Mouse (Mus musculus): ENCODE measurements around the gene Fam241a. TPM values are rescaled to one million over a fixed set of nuclear protein-coding genes. Genes with fewer than 3 reads are reported as not detected.

Gene Fam241a
- polyA plus RNA-seq, 1 experiment from 2014 or later, result 27.3 TPM

- no peak for TF ChIP-seq CTCF (IDR thresholded peaks at IDR 0.05; ENCODE audit: low read depth)
- no peak for TF ChIP-seq EP300 (optimal IDR thresholded peaks at IDR 0.05)
- WGBS, result 24% methylated on average over 4 of the region's 4 CpGs
- Histone ChIP-seq H3K4me1 (replicated peaks; ENCODE audit: control insufficient read depth, insufficient read depth) (0 out of 2 replicates have a peak, but pooled peaks cover 2% of the 10 kb centered on the region), H3K4me2 (replicated peaks; ENCODE audit: low read depth) (no peak overlapping the region), H3K4me3 (ENCODE audit: low read depth, low read length) (no peak overlapping the region), H3K9me3 (ENCODE audit: control insufficient read depth, low read length) (no peaks in the 10 kb centered on the region), H3K27ac (replicated peaks) (no peak overlapping the region), H3K9ac (ENCODE audit: low read length) (no peak overlapping the region), H3K27me3 (ENCODE audit: control insufficient read depth, insufficient read depth, low read length) (no peaks in the 10 kb centered on the region), H3K36me3 (ENCODE audit: control insufficient read depth, insufficient read depth, low read length) (no peaks in the 10 kb centered on the region)
- DNase-seq (ENCODE audit: low spot score), result no peak
- ATAC-seq (ENCODE audit: low FRiP score, low TSS enrichment), result peak; percentile 35; the same call in 1 of the 2 replicates
Measured at GRCm38 (mm10) chr3:127874254-127874883, 21.8 kb downstream of the Fam241a start.

DNA sequence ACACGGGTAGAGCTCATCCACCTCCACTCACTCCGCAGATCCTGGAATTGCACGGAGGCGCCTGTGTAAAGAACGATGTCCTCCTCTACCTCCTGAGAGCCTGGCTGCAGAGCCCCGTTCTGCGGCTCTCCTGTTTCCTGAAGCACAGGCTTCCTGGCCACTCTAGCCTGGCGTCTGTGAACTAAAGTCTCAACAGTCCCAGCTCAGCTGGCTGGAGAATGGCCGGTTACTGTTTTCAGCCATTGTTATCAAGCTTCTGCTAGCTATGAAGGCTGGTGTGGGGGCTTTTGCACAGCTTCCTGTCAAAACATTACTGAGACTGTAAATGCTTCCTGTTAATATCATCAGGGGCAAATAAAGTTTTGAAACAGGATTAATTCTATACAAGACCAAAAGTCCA, 24.5 kb downstream of the Fam241a start:
- TF ChIP-seq CTCF (IDR thresholded peaks at IDR 0.05; ENCODE audit: low read depth), result no peak
- TF ChIP-seq EP300 (optimal IDR thresholded peaks at IDR 0.05), result no peak
- Histone ChIP-seq H3K4me1 (replicated peaks; ENCODE audit: control insufficient read depth, insufficient read depth) (0 out of 2 replicates have a peak, but pooled peaks cover 2% of the 10 kb centered on the region), H3K4me3 (ENCODE audit: low read depth, low read length) (no peak overlapping the region), H3K36me3 (ENCODE audit: control insufficient read depth, insufficient read depth, low read length) (no peaks in the 10 kb centered on the region), H3K9ac (ENCODE audit: low read length) (no peak overlapping the region), H3K9me3 (ENCODE audit: control insufficient read depth, low read length) (no peaks in the 10 kb centered on the region), H3K27me3 (ENCODE audit: control insufficient read depth, insufficient read depth, low read length) (no peaks in the 10 kb centered on the region), H3K4me2 (replicated peaks; ENCODE audit: low read depth) (no peak overlapping the region), H3K27ac (replicated peaks) (no peak overlapping the region)
- no peak for DNase-seq (ENCODE audit: low spot score)
- 78% methylated on average over 9 of the region's 9 CpGs for WGBS
- no peak for ATAC-seq (ENCODE audit: low FRiP score, low TSS enrichment)

DNA sequence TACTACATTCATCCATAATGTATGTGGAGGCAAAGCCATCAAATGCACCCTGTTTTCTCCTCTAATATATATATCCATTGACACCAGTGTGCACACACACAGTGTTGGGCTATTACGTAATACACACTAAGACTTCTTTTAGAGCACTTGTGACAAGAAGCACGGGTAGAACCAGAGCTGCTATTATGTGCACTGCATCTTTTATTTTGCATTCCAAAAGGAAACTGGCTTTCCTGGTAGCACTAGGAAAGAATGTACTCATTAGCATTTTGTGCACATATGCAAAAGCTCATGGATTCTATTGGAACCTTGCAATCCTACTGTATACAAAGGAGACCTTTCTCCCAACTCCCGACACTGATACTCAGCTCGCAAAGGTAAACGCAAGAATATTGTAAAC, 27.2 kb downstream of the Fam241a start:
- no peak overlapping the region for H3K27ac ChIP-seq (replicated peaks)
- DNase-seq (ENCODE audit: low spot score) (no peak), ATAC-seq (ENCODE audit: low FRiP score, low TSS enrichment) (no peak)
- WGBS, result 55% methylated on average over 5 of the region's 5 CpGs
- no peaks in the 10 kb centered on the region for H3K9me3 ChIP-seq (ENCODE audit: control insufficient read depth, low read length)
- H3K4me3 ChIP-seq (ENCODE audit: low read depth, low read length), result no peak overlapping the region
- TF ChIP-seq CTCF (IDR thresholded peaks at IDR 0.05; ENCODE audit: low read depth) (no peak), EP300 (optimal IDR thresholded peaks at IDR 0.05) (no peak)
- H3K27me3 ChIP-seq (ENCODE audit: control insufficient read depth, insufficient read depth, low read length), result no peaks in the 10 kb centered on the region
- H3K36me3 ChIP-seq (ENCODE audit: control insufficient read depth, insufficient read depth, low read length), result no peaks in the 10 kb centered on the region
- H3K4me2 ChIP-seq (replicated peaks; ENCODE audit: low read depth), result no peak overlapping the region
- H3K4me1 ChIP-seq (replicated peaks; ENCODE audit: control insufficient read depth, insufficient read depth), result 0 out of 2 replicates have a peak, but pooled peaks cover 2% of the 10 kb centered on the region
- no peak overlapping the region for H3K9ac ChIP-seq (ENCODE audit: low read length)

DNA sequence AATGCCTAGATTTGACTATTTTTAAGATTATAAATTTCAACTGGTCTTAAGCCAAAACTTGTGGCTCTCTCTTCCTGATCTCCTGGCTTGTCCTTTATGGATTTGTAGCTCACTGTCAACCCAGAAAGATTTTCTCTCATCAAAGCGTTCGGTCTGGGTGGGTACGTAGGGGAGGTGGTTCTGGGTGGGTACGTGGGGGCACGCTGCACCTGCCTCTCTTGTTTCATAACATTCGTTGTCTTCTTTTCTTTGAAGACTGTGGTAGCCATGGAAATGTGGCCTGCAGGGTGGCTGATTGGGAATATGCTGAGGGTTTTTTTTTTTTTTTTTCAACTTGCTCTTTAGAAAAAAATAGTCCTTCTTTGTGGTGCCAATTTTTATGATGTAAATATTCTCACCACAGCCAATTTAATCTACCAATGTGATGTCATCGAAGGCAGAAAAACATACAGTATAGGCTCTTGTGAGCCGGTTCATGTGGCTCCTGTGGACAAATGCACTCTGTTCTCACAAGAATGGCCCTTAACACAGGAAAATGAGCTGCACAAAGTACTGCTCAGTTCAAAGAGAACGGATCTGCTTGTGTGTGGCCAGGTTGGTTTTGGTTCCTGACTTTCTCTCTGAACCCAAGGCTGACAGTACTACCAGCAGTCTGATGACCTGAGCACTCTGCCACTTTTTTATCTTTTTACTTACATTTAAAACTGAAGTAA, 27.9 kb downstream of the Fam241a start:
- Histone ChIP-seq H3K4me1 (replicated peaks; ENCODE audit: control insufficient read depth, insufficient read depth) (no peaks in the 10 kb centered on the region), H3K27me3 (ENCODE audit: control insufficient read depth, insufficient read depth, low read length) (no peaks in the 10 kb centered on the region), H3K27ac (replicated peaks) (no peak overlapping the region), H3K9ac (ENCODE audit: low read length) (no peak overlapping the region), H3K4me3 (ENCODE audit: low read depth, low read length) (no peak overlapping the region), H3K9me3 (ENCODE audit: control insufficient read depth, low read length) (no peaks in the 10 kb centered on the region), H3K4me2 (replicated peaks; ENCODE audit: low read depth) (no peak overlapping the region), H3K36me3 (ENCODE audit: control insufficient read depth, insufficient read depth, low read length) (no peaks in the 10 kb centered on the region)
- WGBS, result 83% methylated on average over 9 of the region's 9 CpGs
- ATAC-seq (ENCODE audit: low FRiP score, low TSS enrichment), result no peak
- no peak for DNase-seq (ENCODE audit: low spot score)
- no peak for TF ChIP-seq EP300 (optimal IDR thresholded peaks at IDR 0.05)

DNA sequence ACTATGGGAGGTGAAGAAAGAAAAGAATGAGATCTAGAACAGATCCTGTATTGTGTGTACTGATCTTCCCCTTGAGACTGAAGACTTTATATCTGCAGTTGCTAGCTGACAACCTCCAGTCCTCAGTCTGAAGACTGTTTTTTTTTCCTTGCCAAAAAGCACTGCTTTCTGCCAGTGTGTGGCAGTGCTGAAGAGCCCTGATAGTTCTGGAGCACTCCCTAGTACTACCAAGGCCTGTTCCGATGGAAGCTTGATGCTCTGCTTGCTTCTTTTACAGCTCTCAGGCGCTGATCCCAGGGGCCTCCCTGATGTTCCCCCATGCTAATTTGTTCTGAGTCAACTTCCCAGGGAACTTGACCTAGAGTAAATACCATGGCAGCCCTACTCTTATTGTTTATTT, 31.9 kb downstream of the Fam241a start:
- H3K4me3 ChIP-seq (ENCODE audit: low read depth, low read length), result no peak overlapping the region
- H3K4me1 ChIP-seq (replicated peaks; ENCODE audit: control insufficient read depth, insufficient read depth), result no peaks in the 10 kb centered on the region
- 14% methylated on average over 2 of the region's 2 CpGs for WGBS
- H3K36me3 ChIP-seq (ENCODE audit: control insufficient read depth, insufficient read depth, low read length), result no peaks in the 10 kb centered on the region
- no peak overlapping the region for H3K4me2 ChIP-seq (replicated peaks; ENCODE audit: low read depth)
- no peaks in the 10 kb centered on the region for H3K9me3 ChIP-seq (ENCODE audit: control insufficient read depth, low read length)
- no peak overlapping the region for H3K9ac ChIP-seq (ENCODE audit: low read length)
- no peak for ATAC-seq (ENCODE audit: low FRiP score, low TSS enrichment)
- peak overlapping the region; percentile 70 for H3K27ac ChIP-seq (replicated peaks)
- TF ChIP-seq CTCF (IDR thresholded peaks at IDR 0.05; ENCODE audit: low read depth), result peak; percentile 54
- no peak for TF ChIP-seq EP300 (optimal IDR thresholded peaks at IDR 0.05)
- no peak for DNase-seq (ENCODE audit: low spot score)
- H3K27me3 ChIP-seq (ENCODE audit: control insufficient read depth, insufficient read depth, low read length), result no peaks in the 10 kb centered on the region

- peak overlapping the region; percentile 5; the same call in 1 of the 2 replicates for H3K27ac ChIP-seq (replicated peaks)
- 28% methylated on average over 3 of the region's 3 CpGs for WGBS
- H3K27me3 ChIP-seq (ENCODE audit: control insufficient read depth, insufficient read depth, low read length), result no peaks in the 10 kb centered on the region
- H3K4me3 ChIP-seq (ENCODE audit: low read depth, low read length), result no peak overlapping the region
- H3K4me1 ChIP-seq (replicated peaks; ENCODE audit: control insufficient read depth, insufficient read depth), result no peaks in the 10 kb centered on the region
- no peak overlapping the region for H3K4me2 ChIP-seq (replicated peaks; ENCODE audit: low read depth)
- no peaks in the 10 kb centered on the region for H3K9me3 ChIP-seq (ENCODE audit: control insufficient read depth, low read length)
- no peak for TF ChIP-seq CTCF (IDR thresholded peaks at IDR 0.05; ENCODE audit: low read depth)
- TF ChIP-seq EP300 (optimal IDR thresholded peaks at IDR 0.05), result no peak
- ATAC-seq (ENCODE audit: low FRiP score, low TSS enrichment), result no peak
- DNase-seq (ENCODE audit: low spot score), result no peak
- no peak overlapping the region for H3K9ac ChIP-seq (ENCODE audit: low read length)
- H3K36me3 ChIP-seq (ENCODE audit: control insufficient read depth, insufficient read depth, low read length), result no peaks in the 10 kb centered on the region
Measured at GRCm38 (mm10) chr3:127863571-127863970, 32.6 kb downstream of the Fam241a start.
